Mouse (Mus musculus): ENCODE results near the gene Unc45b. TPM values are rescaled to one million over a fixed set of nuclear protein-coding genes. Genes with fewer than 3 reads are reported as not detected.
A peak's percentile ranks its signal among the peaks of the same experiment; 100 is the strongest.

Unc45b gene
- polyA plus RNA-seq, 1 experiment from 2014 or later, result 11.5 TPM

DNA sequence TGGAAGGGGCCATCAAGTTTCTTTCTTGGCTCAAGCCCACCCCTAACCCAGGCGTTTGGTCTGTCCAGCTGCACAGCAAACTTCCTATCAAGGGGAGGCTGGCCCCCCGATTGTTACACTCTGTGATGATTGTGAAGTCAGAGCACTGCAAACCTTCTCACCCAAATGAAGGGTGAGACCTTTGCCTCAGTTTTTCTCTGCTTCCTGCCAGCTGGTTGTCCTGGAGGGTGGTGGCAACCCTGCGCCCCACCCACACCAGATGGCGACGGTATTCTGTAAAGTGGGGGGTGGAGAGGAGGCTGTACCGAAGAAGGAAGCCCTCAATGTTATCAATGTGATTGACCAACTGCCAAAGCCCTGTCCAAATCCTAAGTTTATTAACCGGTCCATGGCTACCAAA is 18.4 kb upstream of the Unc45b start, which contains the start of gene Fndc8:
Gene Fndc8, plus strand, starts transcription at position 189 of the 400 bp plus-strand sequence.
- Histone ChIP-seq H3K9me3 (no peaks in the 10 kb centered on the region), H3K9ac (replicated peaks) (no peak within 1 kb of the TSS), H3K4me3 (replicated peaks) (no peak within 1 kb of the TSS), H3K27me3 (peaks cover 8% of the 10 kb centered on the region; the same call in 1 of the 2 replicates), H3K36me3 (no peaks in the 10 kb centered on the region), H3K4me2 (no peak within 1 kb of the TSS), H3K27ac (no peak within 1 kb of the TSS), H3K4me1 (replicated peaks) (peaks cover 17% of the 10 kb centered on the region; the same call in 1 of the 2 replicates)
- WGBS, result 52% methylated on average over 7 of the region's 7 CpGs
- no peak for ATAC-seq (ENCODE audit: insufficient number of reproducible peaks, insufficient read depth, low FRiP score, low TSS enrichment, low read depth)

- ATAC-seq (ENCODE audit: insufficient number of reproducible peaks, insufficient read depth, low FRiP score, low TSS enrichment, low read depth), result no peak
- 88% methylated on average over 10 of the region's 10 CpGs for WGBS
- Histone ChIP-seq H3K4me3 (replicated peaks) (no peak overlapping the region), H3K9ac (replicated peaks) (no peak overlapping the region), H3K4me1 (replicated peaks) (no peaks in the 10 kb centered on the region), H3K36me3 (peaks cover 45% of the 10 kb centered on the region), H3K4me2 (no peak overlapping the region), H3K9me3 (no peaks in the 10 kb centered on the region), H3K27me3 (no peaks in the 10 kb centered on the region), H3K27ac (no peak overlapping the region)
Measured at GRCm38 (mm10) chr11:82897478-82897877, 12.9 kb upstream of the Unc45b start.

- Histone ChIP-seq H3K27ac (no peak overlapping the region), H3K9ac (replicated peaks) (no peak overlapping the region), H3K4me3 (replicated peaks) (no peak overlapping the region), H3K4me1 (replicated peaks) (no peaks in the 10 kb centered on the region), H3K27me3 (no peaks in the 10 kb centered on the region), H3K9me3 (no peaks in the 10 kb centered on the region), H3K4me2 (no peak overlapping the region), H3K36me3 (peaks cover 67% of the 10 kb centered on the region)
- no peak for ATAC-seq (ENCODE audit: insufficient number of reproducible peaks, insufficient read depth, low FRiP score, low TSS enrichment, low read depth)
- WGBS, result 94% methylated on average over 5 of the region's 5 CpGs
Measured at GRCm38 (mm10) chr11:82899720-82900119, 10.6 kb upstream of the Unc45b start.

DNA sequence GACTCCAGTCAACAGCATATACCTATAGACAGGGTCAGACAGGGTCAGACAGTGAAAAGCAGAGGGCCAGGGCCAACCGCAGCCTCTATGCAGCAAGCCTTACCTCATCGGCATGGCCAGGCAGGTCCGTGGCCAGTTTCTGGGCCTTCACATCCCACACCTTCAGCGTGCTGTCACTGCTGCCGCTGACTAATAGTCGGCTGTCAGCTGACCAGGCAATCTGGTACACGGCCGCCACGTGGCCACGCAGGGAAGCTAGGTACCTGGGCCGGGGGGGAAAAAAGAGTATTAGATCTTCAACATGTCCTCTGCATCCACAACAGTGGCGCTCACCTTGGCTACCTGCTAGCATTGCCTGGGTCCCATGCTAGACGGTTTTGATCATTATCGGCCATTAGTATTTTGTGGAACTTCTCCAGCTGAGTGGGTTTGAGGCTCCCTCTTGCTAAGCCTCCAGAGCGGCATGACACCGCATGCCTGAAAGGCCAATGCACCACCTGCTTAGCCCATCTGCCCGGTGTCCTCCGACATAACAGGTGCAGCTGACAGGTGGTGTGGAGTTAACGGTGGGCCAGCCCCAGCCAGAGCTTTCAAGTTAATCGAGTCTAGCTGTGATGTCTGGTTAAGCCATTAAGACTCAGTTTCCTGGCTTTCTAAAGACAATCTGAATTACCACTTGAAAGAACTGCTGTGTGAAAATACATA is 8.6 kb upstream of the Unc45b start:
- Histone ChIP-seq H3K27me3 (no peaks in the 10 kb centered on the region), H3K36me3 (peaks cover 87% of the 10 kb centered on the region)
- 85% methylated on average over 20 of the region's 20 CpGs for WGBS

GRCm38 (mm10) chr11:82904952-82905351 is 5.4 kb upstream of the Unc45b start:
- WGBS, result 65% methylated on average over 8 of the region's 8 CpGs
- Histone ChIP-seq H3K27me3 (0 out of 2 replicates have a peak, but pooled peaks cover 1% of the 10 kb centered on the region), H3K4me2 (no peak overlapping the region), H3K9me3 (no peaks in the 10 kb centered on the region), H3K4me1 (replicated peaks) (peaks cover 13% of the 10 kb centered on the region), H3K4me3 (replicated peaks) (no peak overlapping the region), H3K36me3 (peaks cover 68% of the 10 kb centered on the region), H3K27ac (no peak overlapping the region), H3K9ac (replicated peaks) (no peak overlapping the region)
- no peak for ATAC-seq (ENCODE audit: insufficient number of reproducible peaks, insufficient read depth, low FRiP score, low TSS enrichment, low read depth)

More for the DNA sequence above, 8.6 kb upstream of the Unc45b start:
- Histone ChIP-seq H3K4me3 (replicated peaks) (no peak overlapping the region), H3K9ac (replicated peaks) (no peak overlapping the region), H3K9me3 (no peaks in the 10 kb centered on the region), H3K4me1 (replicated peaks) (0 out of 2 replicates have a peak, but pooled peaks cover 2% of the 10 kb centered on the region), H3K4me2 (no peak overlapping the region), H3K27ac (no peak overlapping the region)
- ATAC-seq (ENCODE audit: insufficient number of reproducible peaks, insufficient read depth, low FRiP score, low TSS enrichment, low read depth), result no peak

- no peaks in the 10 kb centered on the region for H3K9me3 ChIP-seq
- no peak overlapping the region for H3K4me3 ChIP-seq (replicated peaks)
- no peak for ATAC-seq (ENCODE audit: insufficient number of reproducible peaks, insufficient read depth, low FRiP score, low TSS enrichment, low read depth)
- H3K4me1 ChIP-seq (replicated peaks), result peaks cover 13% of the 10 kb centered on the region
- no peak overlapping the region for H3K4me2 ChIP-seq
- WGBS, result 88% methylated on average over 5 of the region's 5 CpGs
- no peak overlapping the region for H3K27ac ChIP-seq
- H3K9ac ChIP-seq (replicated peaks), result no peak overlapping the region
- 0 out of 2 replicates have a peak, but pooled peaks cover 9% of the 10 kb centered on the region for H3K27me3 ChIP-seq
- H3K36me3 ChIP-seq, result peaks cover 59% of the 10 kb centered on the region
Measured at GRCm38 (mm10) chr11:82905816-82906215, 4.5 kb upstream of the Unc45b start.

DNA sequence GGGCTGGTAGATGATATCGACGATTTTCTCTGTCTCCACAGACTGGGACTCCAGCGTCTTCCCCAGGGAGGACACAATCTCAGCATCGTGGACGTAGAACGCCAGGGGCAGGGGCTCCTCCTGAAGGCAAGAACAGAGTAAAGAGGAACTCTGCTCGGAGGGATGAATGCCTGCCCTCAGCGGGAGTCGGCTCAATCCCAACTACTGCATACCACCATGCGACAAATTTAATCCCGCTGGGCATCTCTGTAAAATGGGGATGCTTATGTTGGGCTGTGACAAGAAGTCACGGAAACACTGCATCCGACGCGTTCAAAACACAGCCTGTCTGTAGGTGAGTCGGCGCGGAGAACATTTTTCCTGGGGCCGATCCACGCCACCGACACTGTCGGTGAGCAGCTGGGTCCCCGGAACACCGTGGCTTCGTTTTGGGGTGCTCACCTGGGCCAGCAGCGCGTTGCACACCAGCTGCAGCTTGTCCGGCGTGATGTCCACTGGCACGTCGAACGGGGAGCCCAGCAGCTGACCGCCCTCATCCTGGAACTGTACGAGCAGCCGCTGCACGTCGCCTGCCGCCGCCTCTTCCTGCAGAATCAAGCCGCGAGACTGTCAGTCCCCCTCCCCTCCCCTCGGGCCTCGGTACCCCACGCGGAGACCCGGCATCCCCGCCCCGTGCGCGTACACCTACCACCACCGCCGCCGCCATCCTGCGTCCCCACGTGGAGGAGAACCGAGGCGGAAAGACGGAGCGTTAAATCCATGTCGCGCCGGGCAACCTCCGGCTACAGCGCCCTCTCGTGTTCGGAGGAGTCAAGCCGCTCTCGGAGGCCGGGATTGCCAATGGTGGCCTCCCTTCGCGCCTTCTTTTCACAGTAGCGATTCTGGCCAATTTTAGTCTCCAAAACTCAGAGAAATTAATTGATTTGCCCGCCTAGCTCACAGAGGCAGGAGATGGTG is 2.4 kb upstream of the Unc45b start, which contains the start of gene Nle1:
Gene Nle1, minus strand, starts transcription at position 761 of the 957 bp plus-strand sequence.
- WGBS, result 2% methylated on average over 69 of the region's 73 CpGs
- H3K9me3 ChIP-seq, result no peaks in the 10 kb centered on the region

DNA sequence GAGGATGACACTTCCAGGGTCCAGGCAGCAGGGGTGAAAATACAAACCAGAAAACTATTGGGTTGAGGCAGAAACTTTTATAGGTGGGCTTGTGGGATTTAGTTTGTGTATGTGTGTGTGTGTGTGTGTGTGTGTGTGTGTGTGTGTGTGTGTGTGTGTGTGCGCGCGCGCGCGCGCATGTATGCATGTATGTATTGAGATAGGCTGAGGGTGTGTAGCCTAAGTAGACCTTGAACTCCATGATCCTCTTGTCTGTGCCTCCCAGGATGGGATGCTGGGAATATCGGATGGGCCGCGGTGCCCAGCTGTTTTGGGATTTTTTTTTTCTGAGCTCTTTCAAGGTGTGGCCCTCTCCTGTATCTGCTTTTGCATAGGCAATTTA is 1.8 kb upstream of the Unc45b start:
- Histone ChIP-seq H3K4me1 (replicated peaks) (peaks cover 13% of the 10 kb centered on the region), H3K27ac (no peak overlapping the region), H3K4me3 (replicated peaks) (peak overlapping the region; percentile 80), H3K4me2 (peak overlapping the region; percentile 86), H3K9ac (replicated peaks) (peak overlapping the region; percentile 79; the same call in 1 of the 2 replicates), H3K27me3 (peaks cover 15% of the 10 kb centered on the region; the same call in 1 of the 2 replicates), H3K36me3 (peaks cover 31% of the 10 kb centered on the region), H3K9me3 (no peaks in the 10 kb centered on the region)
- WGBS, result 61% methylated on average over 10 of the region's 10 CpGs
- no peak for ATAC-seq (ENCODE audit: insufficient number of reproducible peaks, insufficient read depth, low FRiP score, low TSS enrichment, low read depth)

More for the DNA sequence above, 2.4 kb upstream of the Unc45b start, which contains the start of gene Nle1:
- Histone ChIP-seq H3K27ac (no peak within 1 kb of the TSS), H3K4me2 (peak within 1 kb of the TSS; percentile 86), H3K4me3 (replicated peaks) (peak within 1 kb of the TSS; percentile 80), H3K36me3 (peaks cover 38% of the 10 kb centered on the region), H3K9ac (replicated peaks) (peak within 1 kb of the TSS; percentile 79), H3K27me3 (peaks cover 9% of the 10 kb centered on the region; the same call in 1 of the 2 replicates), H3K4me1 (replicated peaks) (peaks cover 13% of the 10 kb centered on the region)
- peak; percentile 40; the same call in 1 of the 2 replicates for ATAC-seq (ENCODE audit: insufficient number of reproducible peaks, insufficient read depth, low FRiP score, low TSS enrichment, low read depth)

- Histone ChIP-seq H3K4me2 (no peak overlapping the region), H3K9me3 (no peaks in the 10 kb centered on the region), H3K4me3 (replicated peaks) (no peak overlapping the region), H3K4me1 (replicated peaks) (peaks cover 16% of the 10 kb centered on the region), H3K36me3 (peaks cover 9% of the 10 kb centered on the region), H3K27me3 (peaks cover 18% of the 10 kb centered on the region; the same call in 1 of the 2 replicates), H3K27ac (no peak overlapping the region), H3K9ac (replicated peaks) (no peak overlapping the region)
- 78% methylated on average over 11 of the region's 11 CpGs for WGBS
- no peak for ATAC-seq (ENCODE audit: insufficient number of reproducible peaks, insufficient read depth, low FRiP score, low TSS enrichment, low read depth)
Measured at GRCm38 (mm10) chr11:82910679-82911389, 484 bp downstream of the Unc45b start.

GRCm38 (mm10) chr11:82914711-82915352 is 4.5 kb downstream of the Unc45b start:
- peak overlapping the region; percentile 43 for H3K4me2 ChIP-seq
- H3K9me3 ChIP-seq, result no peaks in the 10 kb centered on the region
- H3K27ac ChIP-seq, result no peak overlapping the region
- H3K36me3 ChIP-seq, result no peaks in the 10 kb centered on the region
- 0 out of 2 replicates have a peak, but pooled peaks have one; percentile 29 for ATAC-seq (ENCODE audit: insufficient number of reproducible peaks, insufficient read depth, low FRiP score, low TSS enrichment, low read depth)
- peaks cover 38% of the 10 kb centered on the region for H3K27me3 ChIP-seq
- WGBS, result 8% methylated on average over 16 of the region's 16 CpGs
- H3K9ac ChIP-seq (replicated peaks), result no peak overlapping the region
- H3K4me1 ChIP-seq (replicated peaks), result 0 out of 2 replicates have a peak, but pooled peaks cover 3% of the 10 kb centered on the region
- H3K4me3 ChIP-seq (replicated peaks), result no peak overlapping the region
